Comparison of ENCODE assay signal across 9 mouse cellular contexts in genomic region chr5:143254487-143255130, GRCm38 (mm10). TPM values are rescaled to one million over a fixed set of nuclear protein-coding genes. Genes with fewer than 3 reads are reported as not detected.
DNase-seq lines count a peak whose midpoint lies in the region; ATAC-seq and TF ChIP-seq lines count a peak whose summit lies in the region.
"Had no signal": no experiment of that assay in that cellular context is flagged by ENCODE, and none has a peak within 500 bp of the region (broad histone marks: within the 10 kb centered on the region; RNA-seq: fewer than 3 reads in every experiment).

No protein-coding gene starts in this region.

- H3K9ac ChIP-seq in heart, embryonic 12.5 days, result no peak overlapping the region
- H3K9ac ChIP-seq in heart, adult 2 months (ENCODE audit: low read depth, low read length), result no peak overlapping the region
- H3K9ac ChIP-seq in ES-Bruce4 (ENCODE audit: low read depth, poor library complexity, severe bottlenecking), result peak overlapping the region; percentile 64

- H3K79me2 ChIP-seq in heart, adult 2 months (replicated peaks; ENCODE audit: control insufficient read depth, insufficient read depth, low read length), result no peaks in the 10 kb centered on the region

- H3K27ac ChIP-seq in heart, embryonic 12.5 days (ENCODE audit: poor library complexity, severe bottlenecking), result no peak overlapping the region
- H3K27ac ChIP-seq in heart, adult 2 months, result no peak overlapping the region
- no peak overlapping the region for H3K27ac ChIP-seq in ES-Bruce4 (ENCODE audit: insufficient read depth, low read length)
- no peak overlapping the region; the same call in 1 of the 2 replicates for H3K27ac ChIP-seq in limb, embryonic 10.5 days

- H3K27me3 ChIP-seq in heart, embryonic 12.5 days (replicated peaks), result peaks cover 94% of the 10 kb centered on the region
- peaks cover 10% of the 10 kb centered on the region for H3K27me3 ChIP-seq in heart, adult 2 months (ENCODE audit: control insufficient read depth, insufficient read depth, low read length)
- peaks cover 14% of the 10 kb centered on the region for H3K27me3 ChIP-seq in ES-Bruce4 (ENCODE audit: control insufficient read depth, insufficient read depth, low read length, poor library complexity, severe bottlenecking)
- H3K27me3 ChIP-seq in limb, embryonic 10.5 days (ENCODE audit: low read depth, poor library complexity, severe bottlenecking), result peaks cover 100% of the 10 kb centered on the region

- intact Hi-C loops in heart, adult 2 months (cut with DNase I), result no loop called here

- no peak for TF ChIP-seq POLR2A in heart, adult 2 months (IDR thresholded peaks at IDR 0.05; ENCODE audit: insufficient read depth, low read depth, low read length)
- TF ChIP-seq POLR2A in ES-Bruce4 (IDR thresholded peaks at IDR 0.05; ENCODE audit: insufficient read depth, low read length), result no peak

- 0 out of 2 replicates have a peak, but pooled peaks have one; percentile 33 for ATAC-seq in heart, embryonic 12.5 days (ENCODE audit: insufficient number of reproducible peaks, low FRiP score)

- H3K4me3 ChIP-seq in heart, embryonic 12.5 days, result peak overlapping the region; percentile 47
- H3K4me3 ChIP-seq in heart, adult 2 months, result no peak overlapping the region
- H3K4me3 ChIP-seq in ES-Bruce4 (ENCODE audit: low read depth, low read length), result peak overlapping the region; percentile 60
- H3K4me3 ChIP-seq in limb, embryonic 10.5 days, result peak overlapping the region; percentile 52

- TF ChIP-seq CTCF in heart, adult 2 months (IDR thresholded peaks at IDR 0.05), result no peak
- no peak for TF ChIP-seq CTCF in ES-Bruce4 (IDR thresholded peaks at IDR 0.05; ENCODE audit: low read depth, low read length)

- peak overlapping the region; percentile 90 for H3K4me2 ChIP-seq in heart, embryonic 12.5 days

- H3K4me1 ChIP-seq in heart, embryonic 12.5 days (replicated peaks), result peaks cover 24% of the 10 kb centered on the region
- H3K4me1 ChIP-seq in heart, adult 2 months (ENCODE audit: control insufficient read depth, insufficient read depth, low read length), result no peaks in the 10 kb centered on the region
- no peaks in the 10 kb centered on the region for H3K4me1 ChIP-seq in ES-Bruce4 (ENCODE audit: control insufficient read depth, insufficient read depth, low read length)
- peaks cover 26% of the 10 kb centered on the region for H3K4me1 ChIP-seq in limb, embryonic 10.5 days

- DNase-seq in heart, adult 2 months, result no peak
- DNase-seq in embryo, embryonic 9.5 days (ENCODE audit: extremely low spot score), result peak; percentile 30
- DNase-seq in limb, embryonic 10.5 days (ENCODE audit: low spot score), result peak; percentile 56
- DNase-seq in urinary bladder, adult 18-20 months (ENCODE audit: low spot score in 2 of 2), result no peak
- no peak for DNase-seq in urinary bladder, postnatal 25 days (ENCODE audit: low spot score)
- no peak for DNase-seq in spleen, postnatal 36 days (ENCODE audit: low spot score in 2 of 2)

- no peak for TF ChIP-seq EP300 in heart, adult 2 months (IDR thresholded peaks at IDR 0.05; ENCODE audit: insufficient read depth, low read depth, low read length)
- TF ChIP-seq EP300 in ES-Bruce4 (IDR thresholded peaks at IDR 0.05; ENCODE audit: insufficient read depth, low read depth, low read length), result no peak

- 9% methylated on average over 66 of the region's 66 CpGs for WGBS in heart, embryonic 12.5 days
- 48% methylated on average over 66 of the region's 66 CpGs for WGBS in heart, adult 2 months
- 4% methylated on average over 66 of the region's 66 CpGs for WGBS in limb, embryonic 10.5 days

- H3K9me3 ChIP-seq in heart, embryonic 12.5 days (replicated peaks), result no peaks in the 10 kb centered on the region
- no peaks in the 10 kb centered on the region for H3K9me3 ChIP-seq in ES-Bruce4 (replicated peaks; ENCODE audit: control insufficient read depth, insufficient read depth, low read length, poor library complexity, severe bottlenecking)
- H3K9me3 ChIP-seq in limb, embryonic 10.5 days (replicated peaks), result no peaks in the 10 kb centered on the region

- peaks cover 18% of the 10 kb centered on the region for H3K36me3 ChIP-seq in heart, embryonic 12.5 days
- H3K36me3 ChIP-seq in heart, adult 2 months (ENCODE audit: control insufficient read depth, insufficient read depth, low read length), result no peaks in the 10 kb centered on the region
- no peaks in the 10 kb centered on the region for H3K36me3 ChIP-seq in ES-Bruce4 (ENCODE audit: control insufficient read depth, insufficient read depth, low read length, poor library complexity, severe bottlenecking)
- H3K36me3 ChIP-seq in limb, embryonic 10.5 days, result peaks cover 73% of the 10 kb centered on the region

RNA-seq across cellular contexts. Expression of gene Zfp316, which starts 15.2 kb away (rescaled TPM):
- 4.6 and 4.9 TPM in 2 replicates for polyA plus RNA-seq in heart, embryonic 12.5 days (2016; fragmentation: Nextera tagmentation; extraction: Ambion mirVana)
- total RNA-seq in heart, adult 2 months (2021), result 1 to 10 TPM; 4.5 to 5.4 TPM
- polyA plus RNA-seq in heart, adult 2 months (2012; rRNA removed), result 3.0 and 3.6 TPM in 2 replicates
- 2.3 and 2.8 TPM in 2 replicates for polyA plus RNA-seq in ES-Bruce4 (2011; ENCODE audit: insufficient read depth, insufficient read length, low read depth, missing spikeins)
- 3.4 and 4.4 TPM in 2 replicates for polyA plus RNA-seq in limb, embryonic 10.5 days (2016; fragmentation: Nextera tagmentation; extraction: Ambion mirVana)

RNA-seq across cellular contexts. Expression of gene Zfp12, which starts 19.6 kb away (rescaled TPM):
- polyA plus RNA-seq in heart, embryonic 12.5 days (2016; fragmentation: Nextera tagmentation; extraction: Ambion mirVana), result 10.3 and 11.3 TPM in 2 replicates
- 1 to 10 TPM; 7.9 to 8.2 TPM for total RNA-seq in heart, adult 2 months (2021)
- polyA plus RNA-seq in heart, adult 2 months (2012; rRNA removed), result 6.7 and 12.7 TPM in 2 replicates
- 11.4 and 12.4 TPM in 2 replicates for polyA plus RNA-seq in ES-Bruce4 (2011; ENCODE audit: insufficient read depth, insufficient read length, low read depth, missing spikeins)
- 19.5 and 22.2 TPM in 2 replicates for polyA plus RNA-seq in limb, embryonic 10.5 days (2016; fragmentation: Nextera tagmentation; extraction: Ambion mirVana)

RNA-seq across cellular contexts. Expression of gene Spdye4a, which starts 27.9 kb away (rescaled TPM):
- not detected in 2 replicates for polyA plus RNA-seq in heart, embryonic 12.5 days (2016; fragmentation: Nextera tagmentation; extraction: Ambion mirVana)
- total RNA-seq in heart, adult 2 months (2021), result not detected
- 0.14 TPM in 1 of 2 replicates, not detected in the other for polyA plus RNA-seq in heart, adult 2 months (2012; rRNA removed)
- polyA plus RNA-seq in ES-Bruce4 (2011; ENCODE audit: insufficient read depth, insufficient read length, low read depth, missing spikeins), result not detected in 2 replicates
- not detected in 2 replicates for polyA plus RNA-seq in limb, embryonic 10.5 days (2016; fragmentation: Nextera tagmentation; extraction: Ambion mirVana)
- polyA plus RNA-seq: spleen, adult 2 months had no signal

RNA-seq across cellular contexts. Expression of gene Zfp853, which starts 38.8 kb away (rescaled TPM):
- polyA plus RNA-seq in heart, embryonic 12.5 days (2016; fragmentation: Nextera tagmentation; extraction: Ambion mirVana), result 0.09 TPM in 1 of 2 replicates, not detected in the other
- total RNA-seq in heart, adult 2 months (2021), result under 1 TPM; 0.13 to 0.14 TPM
- 0.35 and 0.39 TPM in 2 replicates for polyA plus RNA-seq in heart, adult 2 months (2012; rRNA removed)
- 0.93 and 1.2 TPM in 2 replicates for polyA plus RNA-seq in ES-Bruce4 (2011; ENCODE audit: insufficient read depth, insufficient read length, low read depth, missing spikeins)
- 0.06 TPM in 1 of 2 replicates, not detected in the other for polyA plus RNA-seq in limb, embryonic 10.5 days (2016; fragmentation: Nextera tagmentation; extraction: Ambion mirVana)

Comparison
In these comparisons a context has a peak if more than half of its experiments do, and no peak if none do; other contexts are left out.
1. DNase-seq: peak in embryo, embryonic 9.5 days (single experiment) and limb, embryonic 10.5 days (single experiment); none in heart, adult 2 months (0 of 2), urinary bladder, adult 18-20 months (0 of 2), urinary bladder, postnatal 25 days (single experiment) and spleen, postnatal 36 days (0 of 2).